Mouse (Mus musculus) adrenal gland, postnatal 4 days (tissue): ENCODE data around the gene R3hdm4. TPM values are rescaled to one million over a fixed set of nuclear protein-coding genes. Genes with fewer than 3 reads are reported as not detected.

Experiments used
- DNase-seq, 2 experiments: peaks; one replicate each; pipeline ENCODE4 v3.0.0; 2021 to 2022; ENCODE audit warnings: low spot score in 2 of 2, mixed read lengths in 2 of 2
- total RNA-seq, 2 experiments: library from RNA; stranded (reverse); gene quantifications; 2 replicates each; pipeline ENCODE4 v1.2.3; 2021

Gene R3hdm4
- total RNA-seq, 2 experiments from 2014 or later: 119 to 133 TPM

DNA sequence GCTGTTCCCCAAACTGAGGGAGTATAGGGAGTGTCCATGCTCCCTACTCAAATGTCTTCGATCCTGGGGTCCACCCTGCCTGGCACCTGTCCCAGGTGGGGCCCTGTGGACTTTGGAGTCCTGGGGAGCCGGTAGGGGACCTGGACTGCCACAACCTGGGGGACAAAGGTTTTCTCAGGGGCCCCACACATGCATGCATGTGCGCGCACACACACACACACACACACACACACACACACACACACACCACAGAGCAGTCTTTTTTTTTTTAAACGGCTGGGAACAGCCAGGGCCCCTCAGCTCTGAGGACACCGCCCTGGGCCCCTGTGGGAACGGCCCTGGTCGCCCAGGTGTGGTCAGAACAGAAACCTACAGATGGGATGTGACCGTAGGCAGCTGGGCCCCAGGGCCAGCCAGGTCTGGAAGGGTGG lies 22.5 kb upstream of the R3hdm4 start:
- DNase-seq: no peak

DNA sequence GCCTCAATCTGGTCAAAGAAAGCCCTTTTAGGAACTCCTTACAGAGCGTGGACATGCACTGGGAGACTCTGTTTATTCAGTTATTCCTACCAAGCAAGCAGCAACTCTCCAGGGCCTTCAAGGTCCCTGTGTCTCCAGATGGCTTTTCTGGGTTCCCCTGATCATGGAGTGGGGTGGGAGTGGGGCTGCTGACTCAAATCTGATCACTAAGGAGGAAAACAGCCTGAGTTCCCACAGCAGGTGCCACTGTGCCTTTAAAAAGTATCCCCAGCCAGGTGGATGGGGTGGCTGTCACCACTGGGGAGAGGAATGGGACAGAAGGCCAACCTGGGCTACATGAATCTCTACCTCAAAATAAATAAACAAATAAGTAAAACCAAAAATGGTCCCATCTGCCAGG lies 22.0 kb upstream of the R3hdm4 start:
- no peak for DNase-seq

DNA sequence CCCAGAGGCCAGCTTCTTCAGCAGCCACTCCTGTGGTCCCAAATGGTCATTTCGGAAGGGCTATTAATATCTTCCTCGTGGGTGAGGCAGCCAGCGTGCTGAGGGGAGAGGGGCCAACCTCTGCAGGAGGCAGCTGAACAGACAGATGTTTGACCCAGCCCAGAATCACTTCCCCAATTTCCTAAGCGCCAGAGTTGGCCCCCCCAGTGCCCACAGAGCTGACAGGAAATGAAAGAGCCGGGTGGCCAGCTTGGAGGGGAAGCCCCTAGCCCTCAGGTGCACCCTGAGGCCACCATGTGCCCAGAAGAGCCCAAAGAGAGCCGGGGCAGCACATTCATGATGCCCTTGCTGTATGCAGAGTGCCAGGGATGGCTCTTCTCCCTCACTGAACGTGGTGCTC lies 19.7 kb upstream of the R3hdm4 start:
- no peak for DNase-seq

DNA sequence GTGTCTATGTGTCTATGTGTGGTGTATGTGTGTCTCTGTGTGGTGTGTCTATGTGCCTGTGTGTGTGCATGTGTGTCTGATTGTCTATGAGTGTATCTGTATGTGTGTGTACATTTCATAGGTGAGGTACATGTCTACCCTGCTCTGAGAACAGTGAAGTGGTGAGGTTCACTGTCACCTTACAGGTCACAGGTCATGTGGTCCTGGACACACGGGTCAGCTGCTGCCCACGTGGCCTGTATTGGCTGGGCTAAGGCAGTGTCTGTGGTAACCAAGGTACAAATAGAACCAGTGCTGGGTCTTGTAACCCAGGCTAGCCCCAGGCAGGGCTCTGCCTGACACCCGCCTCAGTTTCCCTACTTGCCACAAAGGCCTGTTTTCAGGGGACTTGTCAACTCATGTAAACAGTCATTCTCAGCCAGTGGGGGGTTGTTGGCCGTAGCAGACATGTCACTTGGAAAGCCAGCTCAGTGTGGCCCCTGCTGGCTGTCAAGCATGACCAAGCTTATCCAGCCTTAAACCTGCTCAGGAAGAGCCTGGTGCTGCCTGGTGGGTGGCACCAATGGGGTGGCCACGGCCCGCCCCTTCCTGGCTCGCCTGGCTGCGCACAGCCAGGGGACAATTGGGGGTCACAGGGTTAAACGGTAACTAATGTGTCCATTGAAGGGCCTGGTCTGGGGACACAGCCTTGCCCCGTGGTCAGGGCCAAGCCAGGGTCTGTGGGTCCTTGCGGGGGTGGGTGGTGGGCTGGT lies 16.9 kb upstream of the R3hdm4 start:
- DNase-seq: no peak

DNA sequence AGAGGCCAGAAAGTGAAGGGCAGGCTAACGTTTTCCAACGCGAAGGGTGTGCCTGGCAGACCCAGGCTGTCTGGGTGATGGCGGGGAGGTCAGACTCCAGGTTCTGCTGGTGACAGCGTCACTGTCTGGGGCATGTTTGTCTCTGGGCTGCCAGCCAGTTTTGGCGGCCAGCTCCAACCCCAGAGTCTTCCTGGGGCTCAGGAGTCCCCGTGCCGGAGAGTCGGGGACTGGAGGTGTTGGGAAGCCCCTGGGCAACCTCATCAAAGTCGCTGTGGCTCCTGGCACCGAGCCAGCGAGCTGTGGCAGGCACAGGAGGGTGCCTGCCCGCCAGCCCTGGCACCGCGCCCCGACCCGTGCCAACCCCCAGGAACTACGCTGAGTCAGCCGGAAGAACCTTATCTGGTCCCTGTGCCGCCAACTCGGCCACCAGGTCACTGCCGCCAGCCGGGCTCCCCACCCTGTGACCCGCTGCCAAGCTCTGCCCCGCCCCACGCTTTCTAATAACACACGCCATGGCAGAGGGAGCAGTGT lies 16.0 kb upstream of the R3hdm4 start:
- peak; percentile 60 to 81 for DNase-seq

DNA sequence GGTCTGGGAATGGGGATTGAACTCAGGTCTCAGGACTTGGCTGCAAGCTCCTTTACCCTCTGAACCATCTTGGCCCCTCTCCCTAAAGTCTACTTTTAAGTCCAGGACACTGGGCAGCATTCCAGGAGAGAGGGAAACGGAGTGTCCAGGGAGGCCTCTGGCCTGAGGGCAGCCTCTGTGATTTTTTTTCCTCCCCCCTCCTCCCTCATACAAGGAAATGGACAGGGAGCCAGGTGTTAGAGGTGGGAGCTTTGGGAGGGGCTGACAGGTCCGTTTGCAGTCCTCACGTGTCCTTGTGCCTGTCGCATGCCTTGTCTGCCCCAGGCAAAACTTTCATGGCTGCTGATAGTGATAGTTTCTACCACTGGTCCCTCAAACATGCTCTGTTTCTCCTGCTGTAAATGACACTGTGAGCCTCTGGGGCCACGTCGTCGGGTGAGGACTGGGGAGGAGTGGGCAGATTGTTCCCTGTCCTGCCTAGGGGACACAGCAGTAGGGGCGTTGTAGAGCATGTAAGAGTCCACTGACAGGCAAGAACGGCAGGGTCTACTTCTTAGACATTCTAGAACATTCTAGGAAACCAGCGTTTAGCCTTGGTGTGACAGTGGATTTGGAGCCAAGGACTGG lies 15.4 kb upstream of the R3hdm4 start:
- DNase-seq: no peak

DNA sequence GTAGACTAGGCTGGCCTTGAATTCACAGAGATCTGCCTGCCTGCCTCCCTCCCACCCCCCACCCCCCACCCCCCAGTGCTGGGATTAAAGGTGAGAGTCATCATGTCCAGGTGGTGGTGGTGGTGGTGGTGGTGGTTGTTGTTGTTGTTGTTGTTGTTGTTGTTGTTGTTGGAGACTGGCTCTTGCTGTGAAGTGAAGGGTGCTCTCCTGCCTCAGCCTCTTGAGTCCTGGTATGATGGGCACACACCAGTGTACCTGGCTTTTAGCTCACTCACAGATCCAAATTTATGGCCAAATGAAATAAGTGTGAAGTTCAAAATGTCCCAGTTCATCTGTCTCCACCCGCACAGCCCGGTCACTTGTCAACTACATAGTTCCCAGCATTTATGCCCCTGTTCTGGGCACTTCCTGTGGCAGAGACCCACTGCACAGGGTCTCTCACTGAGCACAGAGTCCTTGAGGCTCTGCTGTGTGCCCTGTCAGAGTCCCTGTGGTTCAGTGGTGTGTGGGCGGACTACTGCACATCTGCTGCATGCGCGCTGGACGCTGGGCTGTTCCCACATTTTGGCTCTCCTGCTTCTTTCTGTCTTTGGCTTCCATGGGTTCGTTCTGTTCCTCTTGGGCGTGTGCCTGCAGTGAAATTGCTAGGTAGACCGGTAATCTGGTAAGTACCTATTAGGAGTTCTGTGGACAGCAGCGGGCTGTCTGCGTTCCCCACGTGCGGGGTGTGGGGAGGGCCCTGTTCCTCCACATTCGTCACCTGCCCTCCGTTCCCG lies 14.0 kb upstream of the R3hdm4 start:
- no peak for DNase-seq

DNA sequence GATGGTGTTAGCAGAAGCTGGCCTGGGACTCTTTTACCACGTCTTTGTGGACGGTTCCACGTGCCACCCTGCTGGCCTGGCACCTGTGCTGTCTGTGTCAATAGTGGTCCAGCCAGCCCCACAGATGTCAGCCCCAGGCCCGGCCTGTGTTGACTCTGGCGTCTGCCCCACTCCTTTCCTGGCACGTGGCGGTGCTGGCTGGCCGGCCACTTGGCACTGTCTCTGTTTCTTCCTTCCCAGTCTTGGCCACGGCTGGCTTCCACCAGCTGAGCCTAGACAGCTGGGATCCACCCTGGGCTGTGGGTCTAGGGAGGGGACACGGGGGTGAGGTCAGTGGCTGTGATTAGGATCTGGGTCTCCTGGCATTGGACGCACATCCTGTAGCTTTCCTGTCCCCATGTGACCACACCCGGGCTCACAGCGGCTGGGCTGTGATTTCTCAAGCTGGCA lies 13.3 kb upstream of the R3hdm4 start:
- peak in 1 of 2 experiments; percentile 47 for DNase-seq

DNA sequence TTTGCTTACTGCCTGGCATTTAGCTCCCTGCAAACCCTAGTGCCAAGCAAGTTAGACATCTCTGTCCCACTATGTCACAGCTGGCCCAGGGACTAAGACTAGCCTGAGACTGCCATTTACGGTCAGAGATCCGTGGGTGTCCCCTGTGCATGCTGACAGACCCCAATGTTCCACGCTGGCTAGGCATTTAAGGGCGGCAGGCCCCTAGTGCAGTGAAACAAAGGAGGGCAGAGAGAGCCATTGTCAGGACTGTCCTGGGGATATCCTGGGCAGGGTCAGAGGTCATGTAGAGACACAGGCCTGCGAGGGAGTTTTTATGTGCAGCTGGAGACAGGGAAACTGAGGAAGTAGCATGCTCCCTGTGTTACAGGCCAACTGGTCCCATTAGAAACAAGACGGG lies 12.9 kb upstream of the R3hdm4 start:
- DNase-seq: no peak

DNA sequence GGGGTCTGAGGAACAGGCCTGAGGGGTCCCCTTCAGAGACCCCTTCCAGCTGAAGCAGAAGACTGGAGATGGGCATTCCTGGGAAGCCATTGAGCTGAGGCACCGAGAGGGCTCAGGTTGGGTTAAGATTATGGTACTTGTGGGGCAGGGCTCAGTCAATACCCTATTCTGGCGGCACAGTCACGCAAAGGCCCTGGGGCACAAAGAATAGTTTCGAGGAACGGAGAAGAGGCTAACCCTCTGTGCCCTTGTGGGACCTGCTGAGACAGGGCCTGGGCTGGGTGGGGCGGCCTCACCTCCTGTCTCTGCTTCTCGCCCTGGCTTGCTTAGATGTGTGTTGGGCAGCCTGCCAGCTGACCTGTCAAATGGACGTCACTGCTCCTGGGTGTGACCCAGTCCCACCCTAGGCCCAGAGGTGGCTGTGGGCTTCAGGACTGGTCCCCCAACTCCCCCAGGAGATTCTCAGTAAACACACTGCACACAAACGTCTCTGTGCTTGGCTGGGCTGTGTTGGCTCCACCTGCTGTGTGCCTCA lies 12.2 kb upstream of the R3hdm4 start:
- no peak for DNase-seq

DNA sequence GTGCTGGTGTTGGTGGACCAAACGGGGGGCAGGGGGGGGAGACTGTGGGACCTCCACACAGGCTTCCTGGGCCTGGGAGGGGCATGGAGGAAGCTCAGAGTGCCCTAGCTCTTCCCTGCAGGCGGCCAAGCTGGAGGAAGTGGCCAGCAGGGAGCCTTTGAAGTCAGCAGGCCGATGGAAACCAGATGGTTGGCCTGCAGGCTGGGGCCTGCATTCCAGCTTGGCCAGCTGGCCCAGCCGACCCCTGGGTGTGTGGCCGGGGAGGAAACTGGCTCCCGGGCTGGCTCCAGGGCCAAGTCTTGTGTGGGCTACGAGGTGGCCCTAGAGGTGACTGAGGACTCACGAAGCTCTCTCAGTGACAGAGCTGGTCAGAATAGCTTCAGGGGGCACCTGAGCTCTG lies 11.7 kb upstream of the R3hdm4 start:
- no peak for DNase-seq

DNA sequence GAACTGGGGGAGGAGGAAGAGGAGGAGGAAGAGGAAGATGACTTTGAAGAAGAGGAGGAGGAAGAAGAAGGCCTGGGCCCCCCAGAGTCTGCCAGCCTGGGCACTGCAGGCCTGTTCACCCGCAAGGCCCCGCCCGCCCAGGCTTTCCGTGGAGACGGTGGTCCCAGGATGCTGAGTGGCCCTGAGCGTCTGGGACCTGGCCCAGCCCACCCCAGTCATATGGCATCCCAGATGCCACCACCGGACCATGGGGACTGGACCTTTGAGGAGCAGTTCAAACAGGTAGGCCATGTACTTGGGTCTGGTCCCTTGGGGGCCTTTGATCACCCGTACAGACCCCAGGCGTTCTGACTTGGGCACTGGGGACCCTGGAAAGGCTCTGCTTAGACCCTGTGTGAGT lies 10.8 kb upstream of the R3hdm4 start:
- DNase-seq: no peak

DNA sequence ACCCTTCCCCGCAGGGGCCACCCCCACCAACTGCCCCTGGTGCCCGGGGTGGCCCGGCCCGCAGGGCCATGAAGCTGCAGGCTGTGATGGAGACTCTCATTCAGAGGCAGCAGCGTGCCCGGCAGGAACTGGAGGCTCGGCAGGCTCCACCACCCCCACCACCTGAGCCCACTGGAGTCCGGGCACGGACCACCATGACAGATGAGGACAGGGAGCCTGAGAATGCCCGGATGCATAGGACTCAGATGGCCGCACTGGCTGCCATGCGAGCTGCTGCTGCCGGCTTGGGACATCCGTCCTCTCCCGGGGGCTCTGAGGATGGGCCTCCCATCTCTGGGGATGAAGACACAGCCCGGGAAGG lies 9.8 kb upstream of the R3hdm4 start:
- no peak for DNase-seq

DNA sequence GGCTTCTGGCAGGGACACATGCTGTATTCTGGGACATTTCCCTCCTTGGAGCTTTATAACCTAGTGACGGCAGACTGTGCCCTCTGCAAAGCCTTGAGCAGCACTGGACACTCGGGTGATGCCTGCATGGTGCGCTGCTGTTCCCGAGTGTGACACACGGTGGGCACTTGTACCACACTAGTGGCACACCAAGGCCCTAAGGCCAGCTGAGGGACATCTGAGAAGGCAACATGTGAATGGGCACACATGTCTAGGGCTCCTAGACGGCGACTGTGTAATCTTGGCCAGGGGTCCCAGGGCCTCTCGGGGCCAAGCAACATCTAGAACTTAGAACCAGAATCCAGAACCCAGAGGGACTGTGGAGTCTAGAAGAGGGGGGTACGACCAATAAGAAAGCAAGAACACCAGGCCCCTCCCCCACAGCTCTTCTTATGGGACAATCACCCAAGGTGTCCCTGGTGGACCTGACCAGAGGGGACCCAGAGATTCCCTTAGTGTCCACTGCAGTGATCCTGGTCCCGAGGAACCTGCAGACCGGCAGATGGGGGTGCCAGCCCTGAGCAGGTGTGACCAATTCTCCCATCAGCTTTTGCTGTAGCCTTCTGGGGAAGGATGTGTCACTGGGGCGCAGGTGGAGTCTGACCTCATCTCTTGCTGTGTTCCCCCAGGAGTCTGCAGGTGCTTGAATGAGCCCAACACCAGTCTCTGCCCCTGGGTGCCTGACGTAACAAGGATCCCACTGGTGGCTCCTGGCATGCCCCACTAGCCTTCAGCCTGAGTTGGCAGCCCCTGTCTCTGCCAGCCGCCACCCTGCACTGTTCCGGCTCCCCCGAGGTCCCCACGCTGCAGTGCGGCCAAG lies 9.2 kb upstream of the R3hdm4 start:
- DNase-seq: no peak

DNA sequence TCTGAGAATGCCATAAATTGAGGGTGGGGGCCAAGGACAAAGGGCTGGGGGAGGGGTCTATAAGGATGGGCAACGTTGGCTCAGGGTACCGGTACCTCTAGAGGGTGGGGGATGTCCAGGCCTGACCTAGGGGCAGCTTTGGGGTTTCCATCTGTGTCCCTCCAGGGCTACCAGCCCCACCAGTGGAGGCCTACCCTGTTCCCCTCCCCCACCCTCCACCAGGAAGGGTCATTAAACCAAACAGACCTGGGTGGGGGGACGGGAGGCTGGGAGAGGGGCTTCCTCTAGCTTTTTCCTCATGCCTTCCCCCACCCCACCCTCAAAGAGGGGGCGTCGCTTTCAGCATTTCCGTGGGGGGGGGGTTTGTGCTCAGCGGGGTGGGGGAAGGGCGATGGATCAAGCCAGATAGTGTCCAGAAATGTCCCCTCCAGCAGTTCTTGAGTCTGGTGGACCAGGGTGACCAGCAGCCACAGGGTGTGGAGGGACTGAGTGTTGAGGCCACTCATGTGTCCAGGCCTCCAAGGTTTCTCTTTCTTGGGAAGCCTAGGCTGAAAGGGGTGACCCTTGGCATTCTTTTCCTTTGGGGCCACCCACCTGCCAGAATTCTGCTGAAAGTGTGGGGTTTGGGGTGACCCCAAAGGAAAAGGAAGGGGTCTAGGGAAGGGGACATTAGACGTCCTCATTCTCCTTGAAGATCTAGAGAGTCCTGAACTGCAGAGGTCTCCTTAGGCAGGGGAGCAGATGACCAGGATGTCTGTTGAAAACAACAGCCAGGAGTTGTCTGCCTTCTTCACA lies 8.1 kb upstream of the R3hdm4 start:
- no peak for DNase-seq

DNA sequence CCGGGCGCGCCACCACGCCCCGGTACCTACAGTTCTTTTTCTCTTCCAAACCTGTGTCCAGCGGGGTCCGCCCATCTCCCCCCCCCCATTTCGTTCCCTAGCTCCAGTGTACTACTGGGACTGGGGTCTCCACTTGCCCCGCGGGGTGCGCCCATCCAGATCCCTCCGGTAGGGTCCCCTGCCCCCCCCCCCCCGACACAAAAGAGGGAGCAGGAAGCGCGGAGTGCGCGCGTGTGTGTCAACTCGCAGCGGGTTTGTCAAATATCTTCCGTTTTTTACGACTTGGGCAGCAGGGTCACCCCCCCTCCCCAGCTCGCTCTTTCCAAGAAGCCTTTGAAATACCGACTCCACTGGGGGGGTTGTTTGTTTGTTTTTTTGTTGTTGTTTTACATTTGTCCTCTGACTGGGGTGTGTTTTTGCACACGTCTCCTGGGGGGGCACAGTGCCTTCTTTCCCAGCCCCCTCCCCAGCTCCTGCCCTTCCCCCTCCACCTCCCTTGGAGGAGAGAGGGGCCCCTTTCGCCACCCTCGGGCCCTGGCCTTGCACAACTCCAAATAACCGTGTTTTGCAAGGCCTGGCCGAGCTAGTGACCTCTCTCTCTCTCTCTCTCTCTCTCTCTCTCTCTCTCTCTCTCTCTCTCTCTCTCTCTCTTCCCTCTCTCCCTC lies 7.2 kb upstream of the R3hdm4 start:
- DNase-seq: peak in 1 of 2 experiments; percentile 43

DNA sequence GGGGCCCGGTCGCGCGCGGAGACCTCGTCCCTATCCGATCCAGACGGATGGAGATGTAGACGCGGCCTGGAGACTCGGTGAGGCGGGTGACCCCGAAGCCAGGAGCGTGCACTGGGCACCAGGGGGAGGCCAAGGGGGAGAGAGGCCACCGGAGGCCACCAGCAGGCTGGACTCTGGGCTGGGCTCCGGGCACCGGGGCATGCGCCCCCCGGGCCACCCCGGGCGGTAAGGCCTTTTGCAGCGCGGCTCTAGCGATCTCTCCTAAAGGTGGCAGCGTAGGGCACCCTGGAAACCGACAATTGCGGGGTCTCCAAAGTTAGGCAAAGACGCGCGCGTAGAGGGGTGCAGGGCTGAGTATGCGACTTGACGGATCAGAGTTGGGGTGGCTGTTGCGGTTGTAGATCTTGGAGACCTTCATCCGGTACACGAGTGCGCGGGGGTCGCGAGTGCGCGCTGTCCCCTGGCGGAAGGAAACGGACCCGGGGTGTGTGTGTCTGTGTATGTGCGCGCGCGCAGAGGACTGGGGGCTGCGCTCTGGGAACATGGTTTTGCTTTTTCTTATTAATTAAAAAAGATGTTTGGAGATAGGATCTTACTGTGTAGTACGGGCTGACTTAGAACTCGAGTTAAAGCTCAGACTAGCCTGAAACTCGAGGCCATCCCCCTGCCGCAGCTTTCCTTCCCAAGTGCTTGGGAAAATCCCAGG lies 6.5 kb upstream of the R3hdm4 start:
- DNase-seq: peak in 1 of 2 experiments; percentile 42

DNA sequence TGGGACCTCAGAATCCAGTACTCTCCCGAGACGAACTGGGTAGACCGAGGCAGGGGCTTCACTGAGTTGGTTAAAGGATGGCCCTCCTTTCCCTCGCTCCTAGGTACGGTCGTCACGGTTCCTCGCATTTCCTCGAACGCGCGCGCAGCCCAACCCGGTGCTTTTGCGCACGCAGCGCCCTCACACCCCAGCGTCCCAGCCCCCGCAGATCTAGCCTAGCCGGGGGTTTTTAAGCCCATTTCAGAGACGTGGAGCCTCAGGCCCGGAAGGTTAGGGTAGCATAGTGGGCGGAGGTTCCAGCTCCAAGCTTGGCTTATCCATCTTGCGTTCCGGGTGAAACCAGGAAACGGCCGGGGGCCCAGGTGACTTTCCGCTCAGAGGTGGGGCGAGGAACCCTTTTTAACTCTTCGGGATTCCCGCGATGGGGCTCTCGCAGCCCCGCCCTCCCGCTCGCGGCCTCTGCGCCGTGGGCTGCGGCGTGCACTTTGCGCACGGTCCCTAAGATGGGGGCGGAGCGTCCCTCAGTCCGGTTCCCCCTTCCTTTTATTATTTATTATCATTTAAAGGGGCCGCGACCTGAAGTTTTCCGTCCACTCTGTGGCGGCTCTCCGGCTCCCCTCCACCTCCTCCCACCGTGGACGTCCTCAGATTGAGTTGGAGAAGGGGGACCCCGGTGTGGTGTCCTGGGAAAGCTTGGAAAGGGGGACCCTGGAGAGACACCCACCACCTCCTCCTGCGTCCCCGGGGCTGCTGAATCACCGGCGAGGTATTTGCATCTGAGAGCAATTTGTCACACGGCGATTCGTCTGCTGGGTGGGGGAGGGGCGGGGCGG lies 5.7 kb upstream of the R3hdm4 start, which contains the start of gene Arid3a:
Gene Arid3a (plus strand): TSS at position 553 of the 833 bp plus-strand sequence.
- DNase-seq: peak; percentile 66 to 75
